ENCODE assay signal across 1 mouse cellular context in the genomic region with DNA sequence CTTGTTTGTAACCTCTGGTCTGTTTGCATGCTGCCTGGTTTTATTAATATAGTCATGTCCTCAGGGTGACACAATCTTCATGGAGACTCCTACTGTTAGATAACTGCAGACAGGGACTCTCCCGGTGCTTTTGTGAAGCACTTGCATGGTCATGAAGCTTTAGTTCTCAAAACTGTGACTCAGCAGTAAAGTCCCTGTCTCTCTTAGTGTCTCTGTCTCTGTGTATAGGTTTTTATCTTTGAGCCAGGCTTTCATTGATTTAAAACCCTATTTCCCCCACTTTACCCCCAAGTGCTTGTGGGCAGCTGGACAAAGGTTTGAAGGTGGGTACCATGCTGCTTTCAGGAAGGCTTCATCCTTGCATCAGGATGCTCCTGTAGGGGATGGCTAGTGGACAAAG.
TF ChIP-seq lines count a peak whose summit lies in the region.

No protein-coding gene starts in this region.

TF ChIP-seq in ES-E14, 5 proteins besides CTCF, POLR2A, EP300 and RAD21 (continued from another document):
- TF ChIP-seq ZC3H11A (IDR thresholded peaks at IDR 0.05; ENCODE audit: borderline replicate concordance, low read depth, low read length), result no peak
- peak; percentile 66 for TF ChIP-seq MAFK (IDR thresholded peaks at IDR 0.05; ENCODE audit: insufficient read depth, low read depth, low read length)
